ENCODE assay signal across 24 mouse cellular contexts in the genomic region with DNA sequence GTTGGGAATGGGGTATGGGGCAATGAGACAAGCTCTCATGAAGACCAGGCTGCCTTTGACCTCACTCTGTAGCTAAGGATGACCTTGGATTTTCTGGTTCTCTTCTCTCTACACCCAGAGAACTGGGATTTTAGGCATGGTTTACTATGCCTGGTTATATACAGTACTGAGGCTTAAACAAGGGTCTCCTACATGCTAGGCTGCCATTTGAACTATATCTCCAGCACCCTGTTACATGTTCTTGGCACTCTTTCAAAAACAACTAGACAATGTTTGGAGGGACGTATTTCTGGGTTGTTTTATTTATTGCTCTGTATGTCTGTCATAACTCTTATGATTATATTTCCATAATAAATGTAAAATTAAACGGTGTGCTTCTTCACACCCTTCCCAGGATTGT.
A peak's percentile ranks its signal among the peaks of the same experiment; 100 is the strongest.
DNase-seq lines count a peak whose midpoint lies in the region; ATAC-seq and TF ChIP-seq lines count a peak whose summit lies in the region.
"Had no signal": no experiment of that assay in that cellular context is flagged by ENCODE, and none has a peak within 500 bp of the region (broad histone marks: within the 10 kb centered on the region; RNA-seq: fewer than 3 reads in every experiment).

No protein-coding gene starts in this region.

- DNase-seq in lung, embryonic 14.5 days = peak; percentile 87
- no peak for DNase-seq in lung, postnatal 25 days (ENCODE audit: low spot score)
- DNase-seq in lung, postnatal 36 days = no peak
- DNase-seq in midbrain, embryonic 11.5 days (ENCODE audit: low spot score, missing footprints) = peak; percentile 26
- no peak for DNase-seq in midbrain, postnatal 0 days (ENCODE audit: low spot score)
- DNase-seq: adrenal gland, adult 8-10 months; adrenal gland, postnatal 14 days; adrenal gland, postnatal 36 days; B cell, adult 2 months; cerebellum, adult 11-12 months; cerebellum, adult 2 months; cerebellum, adult 9-10 months; cerebellum, postnatal 10 days; cerebellum, postnatal 25 days had no signal

- no peak overlapping the region for H3K4me3 ChIP-seq in lung, embryonic 14.5 days (ENCODE audit: low read depth, low read length)
- H3K4me3 ChIP-seq in lung, embryonic 16.5 days (ENCODE audit: low read length) = no peak overlapping the region
- no peak overlapping the region for H3K4me3 ChIP-seq in midbrain, embryonic 11.5 days (ENCODE audit: low read depth, low read length)
- no peak overlapping the region for H3K4me3 ChIP-seq in midbrain, postnatal 0 days (ENCODE audit: low read depth, low read length)
- H3K4me3 ChIP-seq: embryonic facial prominence, embryonic 10.5 days; embryonic facial prominence, embryonic 12.5 days; forebrain, embryonic 13.5 days; forebrain, embryonic 15.5 days had no signal

- no peaks in the 10 kb centered on the region for H3K27me3 ChIP-seq in lung, embryonic 14.5 days (ENCODE audit: insufficient read depth, low read length)
- H3K27me3 ChIP-seq in lung, embryonic 16.5 days (ENCODE audit: control insufficient read depth, insufficient read depth, low read depth, low read length) = no peaks in the 10 kb centered on the region
- no peaks in the 10 kb centered on the region for H3K27me3 ChIP-seq in midbrain, embryonic 11.5 days (ENCODE audit: control insufficient read depth, insufficient read depth, low read length)
- H3K27me3 ChIP-seq in midbrain, postnatal 0 days (ENCODE audit: insufficient read depth, low read length) = no peaks in the 10 kb centered on the region
- H3K27me3 ChIP-seq: CH12.LX; embryonic facial prominence, embryonic 12.5 days; forebrain, embryonic 13.5 days; forebrain, embryonic 15.5 days; Patski had no signal

- WGBS in lung, embryonic 14.5 days = 49% methylated on average over 2 of the region's 2 CpGs
- WGBS in lung, embryonic 16.5 days = 53% methylated on average over 2 of the region's 2 CpGs
- 95% methylated on average over 2 of the region's 2 CpGs for WGBS in midbrain, embryonic 11.5 days
- 86% methylated on average over 2 of the region's 2 CpGs for WGBS in midbrain, postnatal 0 days

- H3K4me2 ChIP-seq in lung, embryonic 14.5 days = no peak overlapping the region
- H3K4me2 ChIP-seq in lung, embryonic 16.5 days (ENCODE audit: low read depth, low read length) = no peak overlapping the region
- H3K4me2 ChIP-seq in midbrain, embryonic 11.5 days = no peak overlapping the region
- H3K4me2 ChIP-seq in midbrain, postnatal 0 days (ENCODE audit: low read depth, low read length, poor library complexity, severe bottlenecking) = no peak overlapping the region
- H3K4me2 ChIP-seq: embryonic facial prominence, embryonic 12.5 days; forebrain, embryonic 13.5 days; forebrain, embryonic 15.5 days had no signal

- no peak for TF ChIP-seq CTCF in lung, embryonic 14.5 days (IDR thresholded peaks at IDR 0.05; ENCODE audit: low read depth)
- no peak for TF ChIP-seq CTCF in midbrain, postnatal 0 days (IDR thresholded peaks at IDR 0.05)

- H3K27ac ChIP-seq in lung, embryonic 14.5 days (ENCODE audit: low read depth) = no peak overlapping the region
- H3K27ac ChIP-seq in lung, embryonic 16.5 days (ENCODE audit: low read length) = no peak overlapping the region
- H3K27ac ChIP-seq in midbrain, embryonic 11.5 days (ENCODE audit: low read depth, low read length) = no peak overlapping the region
- no peak overlapping the region for H3K27ac ChIP-seq in midbrain, postnatal 0 days (ENCODE audit: low read depth, low read length)
- H3K27ac ChIP-seq: embryonic facial prominence, embryonic 10.5 days; embryonic facial prominence, embryonic 12.5 days; forebrain, embryonic 13.5 days; forebrain, embryonic 15.5 days had no signal

- H3K9me3 ChIP-seq in lung, embryonic 14.5 days (ENCODE audit: low read depth, low read length) = no peaks in the 10 kb centered on the region
- no peaks in the 10 kb centered on the region for H3K9me3 ChIP-seq in lung, embryonic 16.5 days (ENCODE audit: control insufficient read depth, low read length)
- H3K9me3 ChIP-seq in midbrain, embryonic 11.5 days (ENCODE audit: control insufficient read depth, low read length) = no peaks in the 10 kb centered on the region
- H3K9me3 ChIP-seq in midbrain, postnatal 0 days (ENCODE audit: low read length) = no peaks in the 10 kb centered on the region
- H3K9me3 ChIP-seq: embryonic facial prominence, embryonic 10.5 days; embryonic facial prominence, embryonic 12.5 days; forebrain, embryonic 13.5 days; forebrain, embryonic 15.5 days; G1E had no signal

- H3K36me3 ChIP-seq in lung, embryonic 14.5 days (ENCODE audit: insufficient read depth) = no peaks in the 10 kb centered on the region
- no peaks in the 10 kb centered on the region for H3K36me3 ChIP-seq in lung, embryonic 16.5 days (ENCODE audit: control insufficient read depth, insufficient read depth, low read length)
- H3K36me3 ChIP-seq in midbrain, embryonic 11.5 days (ENCODE audit: control insufficient read depth, insufficient read depth, low read length) = no peaks in the 10 kb centered on the region
- no peaks in the 10 kb centered on the region for H3K36me3 ChIP-seq in midbrain, postnatal 0 days (ENCODE audit: insufficient read depth, low read length)
- H3K36me3 ChIP-seq: forebrain, embryonic 15.5 days had no signal

- no peak overlapping the region for H3K9ac ChIP-seq in lung, embryonic 14.5 days
- H3K9ac ChIP-seq in lung, embryonic 16.5 days (ENCODE audit: low read length) = no peak overlapping the region
- H3K9ac ChIP-seq in midbrain, embryonic 11.5 days (ENCODE audit: low read length) = no peak overlapping the region
- H3K9ac ChIP-seq in midbrain, postnatal 0 days (replicated peaks; ENCODE audit: low read length, poor library complexity, severe bottlenecking) = no peak overlapping the region
- H3K9ac ChIP-seq: embryonic facial prominence, embryonic 12.5 days; forebrain, embryonic 13.5 days; forebrain, embryonic 15.5 days had no signal

- no peaks in the 10 kb centered on the region for H3K4me1 ChIP-seq in lung, embryonic 14.5 days (ENCODE audit: insufficient read depth)
- H3K4me1 ChIP-seq in lung, embryonic 16.5 days (replicated peaks; ENCODE audit: control insufficient read depth, insufficient read depth, low read length) = no peaks in the 10 kb centered on the region
- H3K4me1 ChIP-seq in midbrain, embryonic 11.5 days (ENCODE audit: control insufficient read depth, insufficient read depth, low read length) = no peaks in the 10 kb centered on the region
- H3K4me1 ChIP-seq in midbrain, postnatal 0 days (ENCODE audit: insufficient read depth, low read length) = no peaks in the 10 kb centered on the region
- H3K4me1 ChIP-seq: embryonic facial prominence, embryonic 10.5 days; embryonic facial prominence, embryonic 12.5 days; forebrain, embryonic 13.5 days had no signal

- ATAC-seq in lung, embryonic 14.5 days (ENCODE audit: insufficient read depth) = peak; percentile 96
- ATAC-seq in lung, embryonic 16.5 days (ENCODE audit: low read depth) = peak; percentile 93
- no peak for ATAC-seq in midbrain, embryonic 11.5 days (ENCODE audit: low FRiP score)
- no peak for ATAC-seq in midbrain, postnatal 0 days (ENCODE audit: low FRiP score)
- ATAC-seq: activated CD4-positive, CD25-positive, alpha-beta regulatory T cell, adult 4 months; CD4-positive, CD25-positive, alpha-beta regulatory T cell, adult 4 months; forebrain, embryonic 13.5 days; forebrain, embryonic 15.5 days; Patski had no signal

Comparison
In these comparisons a context has a peak if more than half of its experiments do, and no peak if none do; other contexts are left out.
1. DNase-seq: peak in lung, embryonic 14.5 days (single experiment) and midbrain, embryonic 11.5 days (single experiment); none in lung, postnatal 25 days (single experiment), lung, postnatal 36 days (single experiment) and midbrain, postnatal 0 days (single experiment).
2. ATAC-seq: peak in lung, embryonic 14.5 days (single experiment) and lung, embryonic 16.5 days (single experiment); none in midbrain, embryonic 11.5 days (single experiment) and midbrain, postnatal 0 days (single experiment).